12 mouse cellular contexts compared by ENCODE assay signal in the genomic region with DNA sequence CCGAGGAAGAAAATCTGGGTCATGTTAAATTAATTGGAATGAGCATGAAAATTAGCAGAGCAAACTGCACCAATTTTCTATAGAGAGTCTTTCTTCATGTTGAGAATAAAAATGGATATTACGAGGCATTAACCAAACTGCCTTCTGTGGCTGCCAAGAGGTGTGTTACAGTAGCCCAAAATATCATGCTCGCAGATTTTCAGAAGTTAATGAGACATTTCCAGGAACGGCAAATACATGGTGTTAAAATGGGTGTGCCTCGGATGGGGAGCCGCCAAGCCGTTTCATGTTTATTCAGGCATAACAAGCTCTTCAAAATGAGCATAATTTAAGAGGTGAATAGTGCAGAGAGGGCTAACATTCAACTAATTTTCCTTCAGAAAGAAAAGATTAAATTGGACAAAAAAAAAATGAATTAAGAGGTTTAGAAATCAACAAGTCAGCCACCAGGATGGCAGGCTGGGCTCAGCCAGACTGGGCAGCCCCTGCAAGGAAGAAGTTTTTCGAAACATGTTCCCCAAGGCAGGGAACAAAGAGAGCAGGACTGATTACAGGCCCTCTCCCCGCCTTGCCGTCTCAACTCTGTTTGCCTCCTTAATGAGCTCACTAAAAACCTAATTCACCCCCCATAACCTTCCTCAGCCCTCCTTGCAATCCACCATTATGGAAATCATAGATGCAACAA. TPM values are rescaled to one million over a fixed set of nuclear protein-coding genes. Genes with fewer than 3 reads are reported as not detected.
DNase-seq lines count a peak whose midpoint lies in the region; ATAC-seq and TF ChIP-seq lines count a peak whose summit lies in the region.
"Had no signal": no experiment of that assay in that cellular context is flagged by ENCODE, and none has a peak within 500 bp of the region (broad histone marks: within the 10 kb centered on the region; RNA-seq: fewer than 3 reads in every experiment).

No protein-coding gene starts in this region.

- H3K27ac ChIP-seq in embryonic facial prominence, embryonic 10.5 days (replicated peaks), result peak overlapping the region; percentile 83
- peak overlapping the region; percentile 91 for H3K27ac ChIP-seq in forebrain, embryonic 12.5 days
- no peak overlapping the region for H3K27ac ChIP-seq in limb, embryonic 11.5 days (replicated peaks; ENCODE audit: low read depth, low read length)
- peak overlapping the region; percentile 74; the same call in 1 of the 2 replicates for H3K27ac ChIP-seq in olfactory bulb, adult 2 months (ENCODE audit: insufficient read depth, low read depth, low read length)
- no peak overlapping the region for H3K27ac ChIP-seq in heart, embryonic 12.5 days (ENCODE audit: poor library complexity, severe bottlenecking)

- 47% methylated on average over 10 of the region's 10 CpGs for WGBS in embryonic facial prominence, embryonic 10.5 days
- 9% methylated on average over 10 of the region's 10 CpGs for WGBS in forebrain, embryonic 12.5 days
- WGBS in limb, embryonic 11.5 days, result 49% methylated on average over 10 of the region's 10 CpGs
- WGBS in olfactory bulb, adult 2 months, result 12% methylated on average over 10 of the region's 10 CpGs
- WGBS in heart, embryonic 12.5 days, result 76% methylated on average over 10 of the region's 10 CpGs

- peak; percentile 37; the same call in 1 of the 2 replicates for ATAC-seq in forebrain, embryonic 12.5 days (ENCODE audit: low FRiP score)
- no peak for ATAC-seq in limb, embryonic 11.5 days (ENCODE audit: insufficient number of reproducible peaks, low FRiP score, low TSS enrichment, low read depth)
- ATAC-seq in heart, embryonic 12.5 days (ENCODE audit: insufficient number of reproducible peaks, low FRiP score), result no peak

- peak overlapping the region; percentile 38 for H3K4me2 ChIP-seq in forebrain, embryonic 12.5 days
- no peak overlapping the region for H3K4me2 ChIP-seq in limb, embryonic 11.5 days (ENCODE audit: low read depth, severe bottlenecking)
- H3K4me2 ChIP-seq in heart, embryonic 12.5 days, result no peak overlapping the region

- peak overlapping the region; percentile 38; the same call in 1 of the 2 replicates for H3K9ac ChIP-seq in forebrain, embryonic 12.5 days
- H3K9ac ChIP-seq in limb, embryonic 11.5 days (ENCODE audit: low read length), result no peak overlapping the region
- H3K9ac ChIP-seq in heart, embryonic 12.5 days, result no peak overlapping the region

- no peaks in the 10 kb centered on the region for H3K9me3 ChIP-seq in embryonic facial prominence, embryonic 10.5 days
- H3K9me3 ChIP-seq in forebrain, embryonic 12.5 days, result no peaks in the 10 kb centered on the region
- no peaks in the 10 kb centered on the region for H3K9me3 ChIP-seq in limb, embryonic 11.5 days (ENCODE audit: control insufficient read depth, low read length)
- no peaks in the 10 kb centered on the region for H3K9me3 ChIP-seq in heart, embryonic 12.5 days (replicated peaks)

- peaks cover 38% of the 10 kb centered on the region for H3K36me3 ChIP-seq in embryonic facial prominence, embryonic 10.5 days (replicated peaks)
- H3K36me3 ChIP-seq in forebrain, embryonic 12.5 days (replicated peaks), result no peaks in the 10 kb centered on the region; the same call in 1 of the 2 replicates
- H3K36me3 ChIP-seq in limb, embryonic 11.5 days (ENCODE audit: control insufficient read depth, insufficient read depth, low read length), result no peaks in the 10 kb centered on the region
- H3K36me3 ChIP-seq in heart, embryonic 12.5 days, result peaks cover 21% of the 10 kb centered on the region

- H3K4me3 ChIP-seq in embryonic facial prominence, embryonic 10.5 days, result no peak overlapping the region
- H3K4me3 ChIP-seq in forebrain, embryonic 12.5 days (replicated peaks), result no peak overlapping the region
- no peak overlapping the region for H3K4me3 ChIP-seq in limb, embryonic 11.5 days (ENCODE audit: low read depth, low read length)
- no peak overlapping the region for H3K4me3 ChIP-seq in olfactory bulb, adult 2 months (ENCODE audit: insufficient read depth, low read depth, low read length)
- no peak overlapping the region for H3K4me3 ChIP-seq in heart, embryonic 12.5 days

- no peak for TF ChIP-seq POLR2A in olfactory bulb, adult 2 months (IDR thresholded peaks at IDR 0.05; ENCODE audit: insufficient read depth, low read depth, low read length)

- H3K27me3 ChIP-seq in embryonic facial prominence, embryonic 10.5 days (replicated peaks; ENCODE audit: low read depth, poor library complexity, severe bottlenecking), result no peaks in the 10 kb centered on the region
- peaks cover 4% of the 10 kb centered on the region; the same call in 1 of the 2 replicates for H3K27me3 ChIP-seq in forebrain, embryonic 12.5 days
- no peaks in the 10 kb centered on the region for H3K27me3 ChIP-seq in limb, embryonic 11.5 days (ENCODE audit: control insufficient read depth, insufficient read depth, low read length)
- H3K27me3 ChIP-seq in heart, embryonic 12.5 days (replicated peaks), result no peaks in the 10 kb centered on the region

- no peak for DNase-seq in embryonic facial prominence, embryonic 10.5 days (ENCODE audit: low spot score)
- DNase-seq in limb, embryonic 11.5 days (ENCODE audit: low spot score), result peak; percentile 32
- DNase-seq in cerebellum, adult 9-10 months, result no peak
- DNase-seq in right cerebral cortex, adult 18-20 months, result no peak
- DNase-seq: cerebellum, adult 8-10 months; gastrocnemius, postnatal 25 days; lung, adult 2 months; right cerebral cortex, postnatal 14 days; thymus, postnatal 25 days had no signal

- TF ChIP-seq CTCF in olfactory bulb, adult 2 months (IDR thresholded peaks at IDR 0.05; ENCODE audit: insufficient read depth, low read depth, low read length), result no peak

- H3K4me1 ChIP-seq in embryonic facial prominence, embryonic 10.5 days, result peaks cover 42% of the 10 kb centered on the region
- peaks cover 37% of the 10 kb centered on the region for H3K4me1 ChIP-seq in forebrain, embryonic 12.5 days
- peaks cover 22% of the 10 kb centered on the region for H3K4me1 ChIP-seq in limb, embryonic 11.5 days (ENCODE audit: control insufficient read depth, insufficient read depth, low read length)
- peaks cover 28% of the 10 kb centered on the region for H3K4me1 ChIP-seq in olfactory bulb, adult 2 months (ENCODE audit: control insufficient read depth, insufficient read depth, low read length)
- peaks cover 41% of the 10 kb centered on the region for H3K4me1 ChIP-seq in heart, embryonic 12.5 days (replicated peaks)

RNA-seq across cellular contexts. Expression of gene Meis2, which starts 46.7 kb away (rescaled TPM):
- polyA plus RNA-seq in embryonic facial prominence, embryonic 10.5 days (2016; fragmentation: Nextera tagmentation; extraction: Ambion mirVana), result 67.0 and 71.9 TPM in 2 replicates
- 104 and 111 TPM in 2 replicates for polyA plus RNA-seq in forebrain, embryonic 12.5 days (2016; fragmentation: Nextera tagmentation; extraction: Ambion mirVana)
- 51.4 and 53.9 TPM in 2 replicates for polyA plus RNA-seq in limb, embryonic 11.5 days (2014; fragmentation: Nextera tagmentation; extraction: Ambion mirVana)
- 180 and 356 TPM in 2 replicates for polyA plus RNA-seq in olfactory bulb, adult 2 months (2012; ENCODE audit: insufficient read depth, insufficient read length, low replicate concordance, missing spikeins)
- polyA plus RNA-seq in heart, embryonic 12.5 days (2016; fragmentation: Nextera tagmentation; extraction: Ambion mirVana), result 49.9 and 52.9 TPM in 2 replicates

Comparison
In these comparisons a context has a peak if more than half of its experiments do, and no peak if none do; other contexts are left out.
1. H3K27ac ChIP-seq: peak in embryonic facial prominence, embryonic 10.5 days (single experiment), forebrain, embryonic 12.5 days (single experiment) and olfactory bulb, adult 2 months (single experiment); none in limb, embryonic 11.5 days (single experiment) and heart, embryonic 12.5 days (single experiment).